Mouse (Mus musculus): ENCODE measurements around the gene Ckmt1. TPM values are rescaled to one million over a fixed set of nuclear protein-coding genes. Genes with fewer than 3 reads are reported as not detected.

Ckmt1 gene
- polyA plus RNA-seq (2012; fragmentation: generic; extraction: Trizol): 0.23 TPM
- long read RNA-seq, experiment 1: 0 reads
- long read RNA-seq, experiment 2: 0 reads

- peaks cover 33% of the 10 kb centered on the region for H3K27me3 ChIP-seq (ENCODE audit: control insufficient read depth, insufficient read depth, insufficient read length)
- no peak within 1 kb of the TSS for H3ac ChIP-seq (ENCODE audit: control insufficient read depth, insufficient read length, low read depth)
- H3K79me3 ChIP-seq (ENCODE audit: low read depth): no peaks in the 10 kb centered on the region
- TF ChIP-seq USF1 (IDR thresholded peaks at IDR 0.05; ENCODE audit: low read depth) (no peak), MYOD1 (IDR thresholded peaks at IDR 0.05; ENCODE audit: control insufficient read depth, insufficient read length, low read depth) (no peak), FOSL1 (IDR thresholded peaks at IDR 0.05; ENCODE audit: insufficient read depth, low read length, poor library complexity, severe bottlenecking) (no peak), CEBPB (IDR thresholded peaks at IDR 0.05; ENCODE audit: low read depth) (no peak), MAX (IDR thresholded peaks at IDR 0.05) (no peak), MYOG (IDR thresholded peaks at IDR 0.05; ENCODE audit: control insufficient read depth, extremely low read depth, insufficient read length) (no peak), CTCF (IDR thresholded peaks at IDR 0.05; ENCODE audit: control insufficient read depth, insufficient read depth, insufficient read length) (no peak)
- H3K36me3 ChIP-seq (ENCODE audit: control insufficient read depth, insufficient read depth): no peaks in the 10 kb centered on the region
- no peaks in the 10 kb centered on the region for H3K79me2 ChIP-seq (ENCODE audit: control insufficient read depth, insufficient read depth)
- no peak within 1 kb of the TSS for H3K4me3 ChIP-seq (ENCODE audit: insufficient read depth, poor library complexity, severe bottlenecking)
These were observed at the start of gene Ckmt1 for GRCm38 (mm10) chr2:121357494-121357893. Gene Ckmt1 (plus strand): TSS chr2:121357714.

- TF ChIP-seq MAX (IDR thresholded peaks at IDR 0.05) (no peak), MYOD1 (IDR thresholded peaks at IDR 0.05; ENCODE audit: control insufficient read depth, insufficient read length, low read depth) (no peak), FOSL1 (IDR thresholded peaks at IDR 0.05; ENCODE audit: insufficient read depth, low read length, poor library complexity, severe bottlenecking) (no peak), USF1 (IDR thresholded peaks at IDR 0.05; ENCODE audit: low read depth) (no peak), CEBPB (IDR thresholded peaks at IDR 0.05; ENCODE audit: low read depth) (no peak), MYOG (IDR thresholded peaks at IDR 0.05; ENCODE audit: control insufficient read depth, extremely low read depth, insufficient read length) (no peak), CTCF (IDR thresholded peaks at IDR 0.05; ENCODE audit: control insufficient read depth, insufficient read depth, insufficient read length) (no peak)
- Histone ChIP-seq H3K79me2 (ENCODE audit: control insufficient read depth, insufficient read depth) (no peaks in the 10 kb centered on the region), H3K36me3 (ENCODE audit: control insufficient read depth, insufficient read depth) (peaks cover 12% of the 10 kb centered on the region), H3K4me3 (ENCODE audit: insufficient read depth, poor library complexity, severe bottlenecking) (no peak overlapping the region), H3K27me3 (ENCODE audit: control insufficient read depth, insufficient read depth, insufficient read length) (no peaks in the 10 kb centered on the region), H3K79me3 (ENCODE audit: low read depth) (no peaks in the 10 kb centered on the region), H3ac (ENCODE audit: control insufficient read depth, insufficient read length, low read depth) (no peak overlapping the region)
These were observed 48.5 kb upstream of the Ckmt1 start for GRCm38 (mm10) chr2:121308997-121309416.

GRCm38 (mm10) chr2:121316278-121316677, 41.2 kb upstream of the Ckmt1 start:
- H3ac ChIP-seq (ENCODE audit: control insufficient read depth, insufficient read length, low read depth): no peak overlapping the region
- H3K27me3 ChIP-seq (ENCODE audit: control insufficient read depth, insufficient read depth, insufficient read length): no peaks in the 10 kb centered on the region
- no peaks in the 10 kb centered on the region for H3K79me2 ChIP-seq (ENCODE audit: control insufficient read depth, insufficient read depth)
- no peaks in the 10 kb centered on the region for H3K79me3 ChIP-seq (ENCODE audit: low read depth)
- no peak overlapping the region for H3K4me3 ChIP-seq (ENCODE audit: insufficient read depth, poor library complexity, severe bottlenecking)
- no peaks in the 10 kb centered on the region for H3K36me3 ChIP-seq (ENCODE audit: control insufficient read depth, insufficient read depth)
- TF ChIP-seq MAX (IDR thresholded peaks at IDR 0.05) (no peak), USF1 (IDR thresholded peaks at IDR 0.05; ENCODE audit: low read depth) (no peak), MYOG (IDR thresholded peaks at IDR 0.05; ENCODE audit: control insufficient read depth, extremely low read depth, insufficient read length) (no peak), MYOD1 (IDR thresholded peaks at IDR 0.05; ENCODE audit: control insufficient read depth, insufficient read length, low read depth) (no peak), CTCF (IDR thresholded peaks at IDR 0.05; ENCODE audit: control insufficient read depth, insufficient read depth, insufficient read length) (no peak), CEBPB (IDR thresholded peaks at IDR 0.05; ENCODE audit: low read depth) (no peak), FOSL1 (IDR thresholded peaks at IDR 0.05; ENCODE audit: insufficient read depth, low read length, poor library complexity, severe bottlenecking) (no peak)

GRCm38 (mm10) chr2:121323041-121323440, 34.5 kb upstream of the Ckmt1 start:
- no peaks in the 10 kb centered on the region for H3K79me3 ChIP-seq (ENCODE audit: low read depth)
- TF ChIP-seq CTCF (IDR thresholded peaks at IDR 0.05; ENCODE audit: control insufficient read depth, insufficient read depth, insufficient read length): no peak
- TF ChIP-seq FOSL1 (IDR thresholded peaks at IDR 0.05; ENCODE audit: insufficient read depth, low read length, poor library complexity, severe bottlenecking): no peak
- TF ChIP-seq MYOD1 (IDR thresholded peaks at IDR 0.05; ENCODE audit: control insufficient read depth, insufficient read length, low read depth): no peak
- no peak for TF ChIP-seq MYOG (IDR thresholded peaks at IDR 0.05; ENCODE audit: control insufficient read depth, extremely low read depth, insufficient read length)
- TF ChIP-seq CEBPB (IDR thresholded peaks at IDR 0.05; ENCODE audit: low read depth): no peak
- TF ChIP-seq USF1 (IDR thresholded peaks at IDR 0.05; ENCODE audit: low read depth): no peak
- no peak for TF ChIP-seq MAX (IDR thresholded peaks at IDR 0.05)
- no peaks in the 10 kb centered on the region for H3K36me3 ChIP-seq (ENCODE audit: control insufficient read depth, insufficient read depth)

GRCm38 (mm10) chr2:121323693-121324470, 33.6 kb upstream of the Ckmt1 start:
- Histone ChIP-seq H3K36me3 (ENCODE audit: control insufficient read depth, insufficient read depth) (no peaks in the 10 kb centered on the region), H3ac (ENCODE audit: control insufficient read depth, insufficient read length, low read depth) (no peak overlapping the region), H3K79me3 (ENCODE audit: low read depth) (no peaks in the 10 kb centered on the region), H3K27me3 (ENCODE audit: control insufficient read depth, insufficient read depth, insufficient read length) (no peaks in the 10 kb centered on the region), H3K4me3 (ENCODE audit: insufficient read depth, poor library complexity, severe bottlenecking) (no peak overlapping the region), H3K79me2 (ENCODE audit: control insufficient read depth, insufficient read depth) (no peaks in the 10 kb centered on the region)
- no peak for TF ChIP-seq FOSL1 (IDR thresholded peaks at IDR 0.05; ENCODE audit: insufficient read depth, low read length, poor library complexity, severe bottlenecking)
- no peak for TF ChIP-seq USF1 (IDR thresholded peaks at IDR 0.05; ENCODE audit: low read depth)
- no peak for TF ChIP-seq CEBPB (IDR thresholded peaks at IDR 0.05; ENCODE audit: low read depth)
- no peak for TF ChIP-seq MAX (IDR thresholded peaks at IDR 0.05)

More at GRCm38 (mm10) chr2:121323041-121323440, 34.5 kb upstream of the Ckmt1 start:
- H3ac ChIP-seq (ENCODE audit: control insufficient read depth, insufficient read length, low read depth): no peak overlapping the region
- no peak overlapping the region for H3K4me3 ChIP-seq (ENCODE audit: insufficient read depth, poor library complexity, severe bottlenecking)
- no peaks in the 10 kb centered on the region for H3K27me3 ChIP-seq (ENCODE audit: control insufficient read depth, insufficient read depth, insufficient read length)
- no peaks in the 10 kb centered on the region for H3K79me2 ChIP-seq (ENCODE audit: control insufficient read depth, insufficient read depth)

All from C2C12 (cell line).